8 mouse cellular contexts compared by ENCODE assay signal in the genomic region with DNA sequence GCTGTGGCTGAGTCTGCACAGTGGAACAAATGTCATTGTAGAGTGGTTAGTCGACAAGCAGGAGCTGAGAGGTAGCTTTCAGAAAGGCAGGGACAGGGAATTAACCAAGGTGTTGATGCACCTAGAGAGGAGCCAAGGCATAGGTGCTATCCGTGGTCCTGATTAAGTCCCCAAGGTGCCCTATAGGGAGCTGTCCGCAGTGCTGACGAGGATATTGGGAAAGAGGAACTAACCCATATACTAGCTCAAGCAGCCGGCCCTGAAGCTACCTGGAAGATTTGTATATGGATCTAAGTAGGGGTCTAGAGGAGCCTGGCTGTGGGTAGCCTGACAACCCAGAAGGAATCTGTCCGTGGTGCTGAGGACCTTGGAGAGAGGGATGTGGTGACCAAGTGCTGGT. TPM values are rescaled to one million over a fixed set of nuclear protein-coding genes. Genes with fewer than 3 reads are reported as not detected.
DNase-seq lines count a peak whose midpoint lies in the region; ATAC-seq and TF ChIP-seq lines count a peak whose summit lies in the region.
"Had no signal": no experiment of that assay in that cellular context is flagged by ENCODE, and none has a peak within 500 bp of the region (broad histone marks: within the 10 kb centered on the region; RNA-seq: fewer than 3 reads in every experiment).

No protein-coding gene starts in this region.

- DNase-seq in midbrain, postnatal 0 days (ENCODE audit: low spot score) = peak; percentile 19
- no peak for DNase-seq in midbrain, embryonic 14.5 days
- DNase-seq in kidney, adult 9 months = peak; percentile 61
- no peak for DNase-seq in cerebellum, postnatal 4 days (ENCODE audit: low spot score in 2 of 2)
- no peak for DNase-seq in frontal cortex, postnatal 36 days (ENCODE audit: low spot score in 2 of 2)

- H3K79me2 ChIP-seq in myocyte (ENCODE audit: control insufficient read depth, insufficient read depth) = no peaks in the 10 kb centered on the region

- WGBS in midbrain, postnatal 0 days = 16% methylated on average over 6 of the region's 6 CpGs
- WGBS in midbrain, embryonic 14.5 days = 14% methylated on average over 6 of the region's 6 CpGs
- 5% methylated on average over 6 of the region's 6 CpGs for WGBS in bone marrow, adult 2 months

- H3K27ac ChIP-seq in midbrain, postnatal 0 days (ENCODE audit: low read depth, low read length) = no peak overlapping the region
- no peak overlapping the region for H3K27ac ChIP-seq in midbrain, embryonic 14.5 days (replicated peaks; ENCODE audit: low read depth, low read length)
- no peak overlapping the region for H3K27ac ChIP-seq in bone marrow, adult 2 months (ENCODE audit: control insufficient read depth, insufficient read depth, low read depth, low read length, poor library complexity)

- ATAC-seq in midbrain, postnatal 0 days (ENCODE audit: low FRiP score) = no peak
- ATAC-seq in midbrain, embryonic 14.5 days (ENCODE audit: low FRiP score, low TSS enrichment) = no peak

- no peak overlapping the region for H3K4me2 ChIP-seq in midbrain, postnatal 0 days (ENCODE audit: low read depth, low read length, poor library complexity, severe bottlenecking)
- no peak overlapping the region for H3K4me2 ChIP-seq in midbrain, embryonic 14.5 days (ENCODE audit: low read length)
- H3K4me2 ChIP-seq in myocyte (ENCODE audit: low read depth) = no peak overlapping the region

- no peak overlapping the region for H3K4me3 ChIP-seq in midbrain, postnatal 0 days (ENCODE audit: low read depth, low read length)
- no peak overlapping the region for H3K4me3 ChIP-seq in midbrain, embryonic 14.5 days (replicated peaks; ENCODE audit: low read depth, low read length)
- H3K4me3 ChIP-seq in bone marrow, adult 2 months (replicated peaks; ENCODE audit: control insufficient read depth, low read depth, low read length) = no peak overlapping the region
- no peak overlapping the region for H3K4me3 ChIP-seq in myocyte

- peaks cover 3% of the 10 kb centered on the region; the same call in 1 of the 2 replicates for H3K27me3 ChIP-seq in midbrain, postnatal 0 days (ENCODE audit: insufficient read depth, low read length)
- H3K27me3 ChIP-seq in midbrain, embryonic 14.5 days (ENCODE audit: control insufficient read depth, insufficient read depth, low read length) = no peaks in the 10 kb centered on the region
- peaks cover 28% of the 10 kb centered on the region for H3K27me3 ChIP-seq in myocyte (ENCODE audit: control insufficient read depth, insufficient read depth, insufficient read length)

- no peak for TF ChIP-seq POLR2A in bone marrow, adult 2 months (IDR thresholded peaks at IDR 0.05; ENCODE audit: borderline replicate concordance, control insufficient read depth, low read depth, low read length)
- no peak for TF ChIP-seq POLR2A in myocyte (IDR thresholded peaks at IDR 0.05; ENCODE audit: insufficient read length, low read depth)

- H3K4me1 ChIP-seq in midbrain, postnatal 0 days (ENCODE audit: insufficient read depth, low read length) = no peaks in the 10 kb centered on the region
- H3K4me1 ChIP-seq in midbrain, embryonic 14.5 days (ENCODE audit: control insufficient read depth, insufficient read depth, low read length) = no peaks in the 10 kb centered on the region
- H3K4me1 ChIP-seq in bone marrow, adult 2 months (ENCODE audit: control insufficient read depth, insufficient read depth, low read length) = no peaks in the 10 kb centered on the region

- no peaks in the 10 kb centered on the region for H3K36me3 ChIP-seq in midbrain, postnatal 0 days (ENCODE audit: insufficient read depth, low read length)
- H3K36me3 ChIP-seq in midbrain, embryonic 14.5 days (ENCODE audit: control insufficient read depth, insufficient read depth, low read length) = no peaks in the 10 kb centered on the region
- H3K36me3 ChIP-seq in myocyte (ENCODE audit: control insufficient read depth, insufficient read depth) = no peaks in the 10 kb centered on the region

- no peak overlapping the region for H3ac ChIP-seq in myocyte (ENCODE audit: control insufficient read depth, insufficient read length)

- H3K9ac ChIP-seq in midbrain, postnatal 0 days (replicated peaks; ENCODE audit: low read length, poor library complexity, severe bottlenecking) = no peak overlapping the region
- H3K9ac ChIP-seq in midbrain, embryonic 14.5 days (replicated peaks; ENCODE audit: low read length) = no peak overlapping the region

- TF ChIP-seq CTCF in midbrain, postnatal 0 days (IDR thresholded peaks at IDR 0.05) = no peak
- TF ChIP-seq CTCF in bone marrow, adult 2 months (IDR thresholded peaks at IDR 0.05; ENCODE audit: control insufficient read depth, insufficient read depth, low read length) = peak; percentile 9; the same call in 1 of the 2 replicates

- H3K9me3 ChIP-seq in midbrain, postnatal 0 days (ENCODE audit: low read length) = no peaks in the 10 kb centered on the region
- H3K9me3 ChIP-seq in midbrain, embryonic 14.5 days (ENCODE audit: control insufficient read depth, low read length) = no peaks in the 10 kb centered on the region

TF ChIP-seq in myocyte, 11 proteins besides CTCF, POLR2A, EP300 and RAD21:
- TF ChIP-seq TCF12 (IDR thresholded peaks at IDR 0.05; ENCODE audit: insufficient read depth, poor library complexity, severe bottlenecking) (no peak), MYOG (IDR thresholded peaks at IDR 0.05; ENCODE audit: control insufficient read depth in 1 of 3, insufficient read depth in 1 of 3, insufficient read length in 2 of 3, low read depth in 2 of 3) (no peak), POLR2AphosphoS2 (IDR thresholded peaks at IDR 0.05; ENCODE audit: insufficient read length, low read depth) (no peak), CEBPB (IDR thresholded peaks at IDR 0.05; ENCODE audit: insufficient read depth, poor library complexity, severe bottlenecking) (0 out of 2 replicates have a peak, but pooled peaks have one; percentile 23), REST (IDR thresholded peaks at IDR 0.05; ENCODE audit: insufficient read depth, insufficient read length) (peak; percentile 98), MYOD1 (IDR thresholded peaks at IDR 0.05; ENCODE audit: control insufficient read depth in 1 of 3, insufficient read length in 2 of 3, low read depth in 2 of 3) (no peak), MAX (IDR thresholded peaks at IDR 0.05; ENCODE audit: low read depth) (peak; percentile 91)

RNA-seq across cellular contexts. Expression of gene A230050P20Rik, which starts 11.3 kb away (rescaled TPM):
- total RNA-seq in midbrain, postnatal 0 days (2014; rRNA removed) = 21.5 and 30.6 TPM in 2 replicates
- 24.7 and 28.5 TPM in 2 replicates for polyA plus RNA-seq in midbrain, postnatal 0 days (2015; fragmentation: Nextera tagmentation; extraction: Ambion mirVana)
- polyA plus RNA-seq in midbrain, embryonic 14.5 days (2014; fragmentation: Nextera tagmentation; extraction: Ambion mirVana) = 1.3 and 1.9 TPM in 2 replicates
- polyA plus RNA-seq in bone marrow, adult 2 months (2011; ENCODE audit: insufficient read depth, insufficient read length, low replicate concordance, missing spikeins) = 13.1 and 28.5 TPM in 2 replicates
- polyA plus RNA-seq in myocyte (2012; fragmentation: generic; extraction: Trizol) = 4.6 TPM

RNA-seq across cellular contexts. Expression of gene Angptl6, which starts 22.4 kb away (rescaled TPM):
- total RNA-seq in midbrain, postnatal 0 days (2014; rRNA removed) = 10.0 and 12.4 TPM in 2 replicates
- 13.4 and 17.0 TPM in 2 replicates for polyA plus RNA-seq in midbrain, postnatal 0 days (2015; fragmentation: Nextera tagmentation; extraction: Ambion mirVana)
- 11.1 and 14.4 TPM in 2 replicates for polyA plus RNA-seq in midbrain, embryonic 14.5 days (2014; fragmentation: Nextera tagmentation; extraction: Ambion mirVana)
- 1.6 TPM in 1 of 2 replicates, not detected in the other for polyA plus RNA-seq in bone marrow, adult 2 months (2011; ENCODE audit: insufficient read depth, insufficient read length, low replicate concordance, missing spikeins)
- polyA plus RNA-seq in myocyte (2012; fragmentation: generic; extraction: Trizol) = 12.6 TPM

RNA-seq across cellular contexts. Expression of gene Ppan, which starts 30.8 kb away (rescaled TPM):
- total RNA-seq in midbrain, postnatal 0 days (2014; rRNA removed) = 42.0 and 52.6 TPM in 2 replicates
- 37.9 and 39.9 TPM in 2 replicates for polyA plus RNA-seq in midbrain, postnatal 0 days (2015; fragmentation: Nextera tagmentation; extraction: Ambion mirVana)
- 39.8 and 43.9 TPM in 2 replicates for polyA plus RNA-seq in midbrain, embryonic 14.5 days (2014; fragmentation: Nextera tagmentation; extraction: Ambion mirVana)
- polyA plus RNA-seq in bone marrow, adult 2 months (2011; ENCODE audit: insufficient read depth, insufficient read length, low replicate concordance, missing spikeins) = 41.9 and 69.7 TPM in 2 replicates
- 44.3 TPM for polyA plus RNA-seq in myocyte (2012; fragmentation: generic; extraction: Trizol)

RNA-seq across cellular contexts. Expression of gene Rdh8, which starts 38.8 kb away (rescaled TPM):
- total RNA-seq in midbrain, postnatal 0 days (2014; rRNA removed) = not detected in 2 replicates
- polyA plus RNA-seq in midbrain, postnatal 0 days (2015; fragmentation: Nextera tagmentation; extraction: Ambion mirVana) = not detected in 2 replicates
- not detected in 2 replicates for polyA plus RNA-seq in midbrain, embryonic 14.5 days (2014; fragmentation: Nextera tagmentation; extraction: Ambion mirVana)
- not detected in 2 replicates for polyA plus RNA-seq in bone marrow, adult 2 months (2011; ENCODE audit: insufficient read depth, insufficient read length, low replicate concordance, missing spikeins)
- not detected for polyA plus RNA-seq in myocyte (2012; fragmentation: generic; extraction: Trizol)
- total RNA-seq: heart, adult 18-20 months had no signal

RNA-seq across cellular contexts. Expression of gene Eif3g, which starts 41.3 kb away (rescaled TPM):
- total RNA-seq in midbrain, postnatal 0 days (2014; rRNA removed) = 95.7 and 102 TPM in 2 replicates
- 227 and 232 TPM in 2 replicates for polyA plus RNA-seq in midbrain, postnatal 0 days (2015; fragmentation: Nextera tagmentation; extraction: Ambion mirVana)
- 231 and 234 TPM in 2 replicates for polyA plus RNA-seq in midbrain, embryonic 14.5 days (2014; fragmentation: Nextera tagmentation; extraction: Ambion mirVana)
- polyA plus RNA-seq in bone marrow, adult 2 months (2011; ENCODE audit: insufficient read depth, insufficient read length, low replicate concordance, missing spikeins) = 62.7 and 99.1 TPM in 2 replicates
- 202 TPM for polyA plus RNA-seq in myocyte (2012; fragmentation: generic; extraction: Trizol)

Comparison
In these comparisons a context has a peak if more than half of its experiments do, and no peak if none do; other contexts are left out.
1. DNase-seq: peak in midbrain, postnatal 0 days (single experiment) and kidney, adult 9 months (single experiment); none in midbrain, embryonic 14.5 days (single experiment), cerebellum, postnatal 4 days (0 of 2) and frontal cortex, postnatal 36 days (0 of 2).